Mouse (Mus musculus) hindbrain, embryonic 14.5 days (tissue): ENCODE measurements around the gene Lfng. TPM values are rescaled to one million over a fixed set of nuclear protein-coding genes. Genes with fewer than 3 reads are reported as not detected.

Experiments
- ATAC-seq: fragments of 200-750 bp; cut with Nextera tagmentation; 2 replicates; pipeline ENCODE4 v1.8.0; 2017; ENCODE audit warnings: moderate number of reproducible peaks, mild to moderate bottlenecking, moderate TSS enrichment, moderate library complexity; ENCODE audit not compliant: low FRiP score
- DNase-seq: peaks from one replicate; pipeline ENCODE4 v3.0.0-alpha.2; 2015; ENCODE audit warnings: low spot score
- H3K27ac ChIP-seq: fragments of 300-500 bp; sonication (generic); 2 replicates; pipeline ENCODE4 v1.5.1; 2014; ENCODE audit warnings: mild to moderate bottlenecking, moderate library complexity
- H3K27me3 ChIP-seq: fragments of 300-500 bp; sonication (generic); 2 replicates; pipeline ENCODE4 v1.6.1; 2014; ENCODE audit warnings: mild to moderate bottlenecking, low read length, mixed read lengths; ENCODE audit not compliant: control insufficient read depth, insufficient read depth
- H3K36me3 ChIP-seq: fragments of 300-500 bp; sonication (generic); replicated peaks from 2 replicates; pipeline ENCODE4 v1.6.1; 2014; ENCODE audit not compliant: control insufficient read depth, insufficient read depth
- H3K4me1 ChIP-seq: fragments of 300-500 bp; sonication (generic); replicated peaks from 2 replicates; pipeline ENCODE4 v1.6.1; 2014; ENCODE audit warnings: antibody characterized with exemption, low read length, mixed read lengths; ENCODE audit not compliant: control insufficient read depth, insufficient read depth
- H3K4me2 ChIP-seq: fragments of 300-500 bp; sonication (generic); replicated peaks from 2 replicates; pipeline ENCODE4 v1.6.1; 2014; ENCODE audit warnings: mild to moderate bottlenecking, moderate library complexity
- H3K4me3 ChIP-seq: fragments of 300-500 bp; sonication (generic); replicated peaks from 2 replicates; pipeline ENCODE4 v1.5.1; 2014; ENCODE audit warnings: mild to moderate bottlenecking, low read length
- H3K9ac ChIP-seq: fragments of 300-500 bp; sonication (generic); 2 replicates; pipeline ENCODE4 v1.6.1; 2014
- H3K9me3 ChIP-seq: fragments of 300-500 bp; sonication (generic); 2 replicates; pipeline ENCODE4 v1.6.1; 2016; ENCODE audit warnings: low read length; ENCODE audit not compliant: control insufficient read depth
- WGBS: fragments of 180-500 bp; shearing (Covaris S2); extraction: QIAGEN DNeasy Blood & Tissue Kit; methylation state at CpG from one replicate; pipeline ENCODE4 v1.1.7; 2014; 5-methylcytosine and 5-hydroxymethylcytosine counted together
- polyA plus RNA-seq: library from polyadenylated mRNA; unstranded; fragments of >200 nt; fragmentation: Nextera tagmentation; extraction: Ambion mirVana; gene quantifications from 2 replicates; pipeline ENCODE4 v1.2.1, GENCODE M21; 2014

Lfng gene
- polyA plus RNA-seq, 1 experiment from 2014 or later = 25.7 TPM

- no peak overlapping the region for H3K4me2 ChIP-seq
- 50% methylated on average over 2 of the region's 2 CpGs for WGBS
Observed at GRCm38 (mm10) chr5:140602540-140602939, 4.6 kb upstream of the Lfng start.

GRCm38 (mm10) chr5:140604386-140604785 is 2.7 kb upstream of the Lfng start:
- Histone ChIP-seq H3K36me3 (no peaks in the 10 kb centered on the region), H3K4me3 (no peak overlapping the region), H3K9ac (no peak overlapping the region), H3K4me2 (no peak overlapping the region), H3K27ac (no peak overlapping the region), H3K27me3 (peaks cover 25% of the 10 kb centered on the region), H3K9me3 (no peaks in the 10 kb centered on the region), H3K4me1 (peaks cover 23% of the 10 kb centered on the region)
- DNase-seq (no peak), ATAC-seq (no peak)
- WGBS = 73% methylated on average over 8 of the region's 8 CpGs

More at GRCm38 (mm10) chr5:140602540-140602939, 4.6 kb upstream of the Lfng start:
- Histone ChIP-seq H3K36me3 (no peaks in the 10 kb centered on the region), H3K9ac (no peak overlapping the region), H3K27ac (no peak overlapping the region), H3K4me3 (no peak overlapping the region), H3K9me3 (no peaks in the 10 kb centered on the region), H3K27me3 (peaks cover 14% of the 10 kb centered on the region), H3K4me1 (peaks cover 17% of the 10 kb centered on the region)
- ATAC-seq = no peak
- DNase-seq = no peak

- no peak overlapping the region for H3K27ac ChIP-seq
- no peak overlapping the region for H3K4me2 ChIP-seq
- no peak overlapping the region for H3K9ac ChIP-seq
- no peak for ATAC-seq
- H3K4me1 ChIP-seq = peaks cover 23% of the 10 kb centered on the region
- 37% methylated on average over 3 of the region's 3 CpGs for WGBS
- H3K27me3 ChIP-seq = peaks cover 25% of the 10 kb centered on the region
- H3K36me3 ChIP-seq = no peaks in the 10 kb centered on the region
- H3K4me3 ChIP-seq = no peak overlapping the region
- no peaks in the 10 kb centered on the region for H3K9me3 ChIP-seq
- no peak for DNase-seq
Observed at GRCm38 (mm10) chr5:140605228-140605627, 1.9 kb upstream of the Lfng start.

GRCm38 (mm10) chr5:140606386-140606785 is 734 bp upstream of the Lfng start:
- DNase-seq (no peak), ATAC-seq (no peak)
- peak overlapping the region; percentile 55 for H3K4me3 ChIP-seq
- no peaks in the 10 kb centered on the region for H3K36me3 ChIP-seq
- H3K4me1 ChIP-seq = peaks cover 34% of the 10 kb centered on the region
- no peak overlapping the region for H3K27ac ChIP-seq
- peaks cover 25% of the 10 kb centered on the region for H3K27me3 ChIP-seq
- WGBS = 1% methylated on average over 23 of the region's 23 CpGs
- H3K9ac ChIP-seq = peak overlapping the region; percentile 32; the same call in 1 of the 2 replicates
- H3K9me3 ChIP-seq = no peaks in the 10 kb centered on the region
- peak overlapping the region; percentile 87 for H3K4me2 ChIP-seq

DNA sequence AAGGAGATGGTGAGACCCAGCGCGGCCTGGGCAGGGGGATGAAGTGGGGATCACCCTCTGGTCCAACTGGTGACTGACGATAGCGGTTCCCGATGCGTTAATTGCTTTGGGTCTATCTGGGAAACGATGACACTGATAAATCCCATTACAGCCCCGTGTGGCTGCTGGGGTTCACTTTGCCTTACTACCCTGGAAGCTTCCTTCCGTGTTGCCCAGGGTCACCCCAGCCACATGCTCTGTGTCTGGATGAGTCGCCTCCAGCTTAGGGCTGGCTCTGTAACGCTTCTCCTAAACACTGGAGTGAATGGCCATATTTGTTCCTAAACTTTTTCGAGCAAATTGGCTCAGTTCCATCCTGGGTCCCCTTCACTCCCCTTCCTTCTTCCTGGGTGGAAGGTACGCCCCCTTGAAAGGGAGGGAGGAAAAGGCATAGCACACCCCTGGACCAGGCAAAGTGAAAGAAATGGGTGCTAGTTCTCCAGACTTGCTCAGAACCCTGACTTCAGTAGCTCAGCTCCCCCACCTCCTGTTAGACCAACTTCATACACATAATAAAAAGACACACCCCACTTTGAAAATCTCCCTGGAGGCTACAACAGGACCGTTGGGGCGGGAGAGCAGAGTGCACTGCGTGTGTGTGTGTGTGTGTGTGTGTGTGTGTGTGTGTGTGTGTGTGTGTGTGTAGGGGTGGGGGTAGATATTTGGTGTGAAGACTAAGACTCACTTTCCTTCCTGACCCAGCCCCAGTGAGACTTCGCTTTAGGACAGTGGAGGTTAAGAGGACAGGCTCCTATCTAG is 915 bp downstream of the Lfng start:
- peaks cover 9% of the 10 kb centered on the region; the same call in 1 of the 2 replicates for H3K36me3 ChIP-seq
- H3K9ac ChIP-seq = peak overlapping the region; percentile 64
- peak overlapping the region; percentile 55 for H3K4me3 ChIP-seq
- H3K4me1 ChIP-seq = peaks cover 46% of the 10 kb centered on the region
- WGBS = under 1% methylated on average over 16 of the region's 17 CpGs
- peak overlapping the region; percentile 88 for H3K27ac ChIP-seq
- peaks cover 32% of the 10 kb centered on the region for H3K27me3 ChIP-seq
- H3K4me2 ChIP-seq = peak overlapping the region; percentile 87
- no peak for ATAC-seq
- no peak for DNase-seq
- H3K9me3 ChIP-seq = no peaks in the 10 kb centered on the region

DNA sequence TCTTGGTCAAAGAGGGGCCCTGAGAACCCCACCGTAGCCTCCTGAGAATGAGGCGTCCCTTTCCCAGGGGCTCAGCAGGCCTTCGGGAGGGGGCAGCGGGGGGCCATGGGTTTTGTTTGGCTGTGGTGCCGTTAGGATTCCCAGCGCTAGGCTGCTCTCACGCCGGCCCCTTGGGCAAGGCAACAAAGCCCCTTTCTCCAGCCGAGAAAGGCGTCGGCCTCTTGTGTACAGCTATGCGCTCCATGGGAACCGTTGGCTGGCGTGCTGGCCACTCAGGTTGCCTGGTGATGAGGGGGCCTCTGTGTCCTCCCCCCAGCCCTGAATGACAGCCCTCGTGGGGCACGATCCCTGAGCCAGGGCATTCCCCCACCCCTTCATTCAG is 1.5 kb downstream of the Lfng start:
- H3K36me3 ChIP-seq = peaks cover 14% of the 10 kb centered on the region
- H3K9ac ChIP-seq = peak overlapping the region; percentile 64
- H3K4me1 ChIP-seq = peaks cover 46% of the 10 kb centered on the region
- H3K4me3 ChIP-seq = peak overlapping the region; percentile 55
- peak overlapping the region; percentile 87 for H3K4me2 ChIP-seq
- peak overlapping the region; percentile 88 for H3K27ac ChIP-seq
- WGBS = 2% methylated on average over 16 of the region's 16 CpGs
- ATAC-seq (peak; percentile 36), DNase-seq (peak; percentile 63)
- peaks cover 32% of the 10 kb centered on the region for H3K27me3 ChIP-seq
- H3K9me3 ChIP-seq = no peaks in the 10 kb centered on the region

DNA sequence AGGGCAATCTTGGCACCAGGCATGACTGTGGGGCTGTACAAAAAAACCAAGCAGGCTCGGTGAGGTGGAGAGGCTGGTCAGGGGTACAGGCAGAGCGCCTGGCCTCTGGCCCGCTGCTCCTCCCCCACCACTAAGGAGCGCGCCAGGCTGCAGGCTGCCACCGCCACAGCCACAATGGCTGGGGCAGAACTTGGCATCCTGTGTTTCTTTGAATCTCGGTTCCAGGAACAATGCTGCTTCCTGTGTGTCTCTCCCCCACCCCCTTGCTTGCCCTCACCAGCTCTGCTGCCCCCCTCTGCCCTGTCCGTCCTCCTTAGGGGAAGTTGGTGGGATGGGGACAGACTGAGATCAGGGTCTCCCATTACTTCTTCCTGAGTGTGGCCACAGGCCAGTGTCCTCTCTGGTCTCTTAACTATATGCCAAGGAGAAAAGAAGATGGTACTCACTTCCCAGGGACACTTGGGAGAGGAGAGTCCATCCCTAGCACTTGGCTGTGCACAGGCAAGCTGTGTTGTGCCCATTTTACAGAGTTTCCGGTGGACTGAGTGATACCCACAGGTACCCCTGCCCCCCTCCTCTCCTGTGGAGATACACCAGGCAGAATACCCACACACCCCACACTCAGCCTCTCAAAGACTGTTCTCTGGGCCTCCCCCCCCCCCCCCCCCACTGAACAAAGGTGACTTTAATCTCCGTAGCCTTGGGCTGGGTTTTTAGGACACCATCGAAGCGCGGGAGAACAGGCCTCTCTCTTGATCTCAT is 2.6 kb downstream of the Lfng start:
- peak overlapping the region; percentile 55 for H3K4me3 ChIP-seq
- peak overlapping the region; percentile 64 for H3K9ac ChIP-seq
- peaks cover 24% of the 10 kb centered on the region for H3K36me3 ChIP-seq
- ATAC-seq (0 out of 2 replicates have a peak, but pooled peaks have one; percentile 15), DNase-seq (no peak)
- H3K4me2 ChIP-seq = peak overlapping the region; percentile 87
- WGBS = 9% methylated on average over 13 of the region's 13 CpGs
- H3K9me3 ChIP-seq = no peaks in the 10 kb centered on the region
- H3K27ac ChIP-seq = peak overlapping the region; percentile 88
- peaks cover 46% of the 10 kb centered on the region for H3K4me1 ChIP-seq
- peaks cover 32% of the 10 kb centered on the region for H3K27me3 ChIP-seq

DNA sequence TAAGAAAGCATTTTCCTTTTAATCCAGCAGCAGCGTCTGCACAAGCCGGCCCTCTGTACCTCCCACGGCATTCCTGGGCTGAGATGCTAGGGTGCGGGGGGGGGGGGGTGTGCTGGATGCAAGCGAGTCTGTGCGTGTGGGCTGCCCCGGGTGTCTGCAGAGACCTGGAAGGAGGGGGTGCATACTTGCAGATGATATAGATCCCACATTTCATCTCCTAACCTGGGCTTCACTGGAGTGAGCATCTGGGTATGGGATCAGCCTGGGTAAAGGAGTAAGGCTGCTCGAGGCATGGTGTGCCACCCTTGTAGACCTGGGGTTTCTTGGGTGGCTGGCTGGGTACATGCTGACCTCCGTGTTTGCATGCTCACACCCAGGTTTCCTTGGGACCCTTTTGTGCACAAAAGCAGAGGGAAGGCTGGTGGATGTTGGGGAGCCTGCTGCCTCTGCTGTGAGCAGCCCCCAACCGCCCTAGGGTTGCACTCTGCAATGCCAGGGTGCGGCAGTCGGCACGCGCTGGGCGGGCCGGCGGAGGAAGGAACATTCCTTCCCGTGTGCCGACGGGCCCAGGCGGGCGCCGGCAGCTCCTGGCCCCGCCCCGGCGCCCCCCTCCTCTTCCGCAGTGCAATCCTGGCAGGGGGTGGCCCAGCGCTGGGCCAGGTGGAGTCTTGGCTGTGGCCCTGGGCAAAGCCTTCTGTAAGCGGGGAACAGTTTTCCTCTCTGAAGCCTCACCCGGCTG is 3.3 kb downstream of the Lfng start:
- no peak for DNase-seq
- Histone ChIP-seq H3K4me3 (peak overlapping the region; percentile 55), H3K27me3 (peaks cover 32% of the 10 kb centered on the region), H3K9ac (peak overlapping the region; percentile 64), H3K9me3 (no peaks in the 10 kb centered on the region), H3K4me2 (peak overlapping the region; percentile 87), H3K4me1 (peaks cover 46% of the 10 kb centered on the region), H3K27ac (peak overlapping the region; percentile 88), H3K36me3 (peaks cover 24% of the 10 kb centered on the region)
- ATAC-seq = no peak
- 2% methylated on average over 21 of the region's 30 CpGs for WGBS
